Mouse (Mus musculus) limb, embryonic 11.5 days (tissue): ENCODE data around the gene Neu1. TPM values are rescaled to one million over a fixed set of nuclear protein-coding genes. Genes with fewer than 3 reads are reported as not detected.
"Not testable (repeated sequence)": the region's sequence is repeated elsewhere in the genome, so short reads cannot be mapped to it uniquely, and the experiment has no call there.

Source experiments
- ATAC-seq: fragments of 200-750 bp; cut with Nextera tagmentation; 2 replicates; pipeline ENCODE4 v1.8.0; 2017; ENCODE audit warnings: low read depth; ENCODE audit not compliant: insufficient number of reproducible peaks, low FRiP score, low TSS enrichment
- DNase-seq: peaks from one replicate; pipeline ENCODE4 v3.0.0-alpha.2; 2015; ENCODE audit warnings: low spot score
- H3K27ac ChIP-seq: fragments of 300-500 bp; sonication (generic); replicated peaks from 2 replicates; pipeline ENCODE4 v1.5.1; 2014; ENCODE audit warnings: low read depth, mild to moderate bottlenecking, low read length
- H3K27me3 ChIP-seq: fragments of 300-500 bp; sonication (generic); 2 replicates; pipeline ENCODE4 v1.6.1; 2014; ENCODE audit warnings: mild to moderate bottlenecking, low read length, mixed read lengths; ENCODE audit not compliant: control insufficient read depth, insufficient read depth
- H3K36me3 ChIP-seq: fragments of 300-500 bp; sonication (generic); 2 replicates; pipeline ENCODE4 v1.6.1; 2014; ENCODE audit warnings: mild to moderate bottlenecking, low read length, moderate library complexity, mixed read lengths; ENCODE audit not compliant: control insufficient read depth, insufficient read depth
- H3K4me1 ChIP-seq: fragments of 300-500 bp; sonication (generic); 2 replicates; pipeline ENCODE4 v1.6.1; 2014; ENCODE audit warnings: low read length, mixed read lengths; ENCODE audit not compliant: control insufficient read depth, insufficient read depth
- H3K4me2 ChIP-seq: fragments of 300-500 bp; sonication (generic); 2 replicates; pipeline ENCODE4 v1.6.1; 2014; ENCODE audit warnings: low read depth, mild to moderate bottlenecking, moderate library complexity; ENCODE audit not compliant: severe bottlenecking
- H3K4me3 ChIP-seq: fragments of 300-500 bp; sonication (generic); 2 replicates; pipeline ENCODE4 v1.5.1; 2014; ENCODE audit warnings: low read depth, low read length
- H3K9ac ChIP-seq: fragments of 300-500 bp; sonication (generic); 2 replicates; pipeline ENCODE4 v1.6.1; 2014; ENCODE audit warnings: mild to moderate bottlenecking, low read length
- H3K9me3 ChIP-seq: fragments of 300-500 bp; sonication (generic); 2 replicates; pipeline ENCODE4 v1.6.1; 2016; ENCODE audit warnings: low read length; ENCODE audit not compliant: control insufficient read depth
- WGBS: fragments of 180-500 bp; shearing (Covaris S2); extraction: QIAGEN DNeasy Blood & Tissue Kit; methylation state at CpG from one replicate; pipeline ENCODE4 v1.1.7; 2014; 5-methylcytosine and 5-hydroxymethylcytosine counted together
- polyA plus RNA-seq: library from polyadenylated mRNA; unstranded; fragments of >200 nt; fragmentation: Nextera tagmentation; extraction: Ambion mirVana; gene quantifications from 2 replicates; pipeline ENCODE4 v1.2.1, GENCODE M21; 2014

Neu1 gene
- polyA plus RNA-seq, 1 experiment from 2014 or later = 10.3 TPM

GRCm38 (mm10) chr17:34946486-34947140 is 15.6 kb downstream of the Neu1 start:
- ATAC-seq (no peak), DNase-seq (no peak)
- Histone ChIP-seq H3K27me3 (no peaks in the 10 kb centered on the region), H3K9me3 (no peaks in the 10 kb centered on the region), H3K4me1 (0 out of 2 replicates have a peak, but pooled peaks cover 2% of the 10 kb centered on the region), H3K9ac (no peak overlapping the region), H3K36me3 (peaks cover 14% of the 10 kb centered on the region; the same call in 1 of the 2 replicates), H3K4me3 (no peak overlapping the region), H3K27ac (no peak overlapping the region), H3K4me2 (no peak overlapping the region)
- 92% methylated on average over 5 of the region's 5 CpGs for WGBS

- no peak overlapping the region for H3K4me2 ChIP-seq
- DNase-seq (peak; percentile 51), ATAC-seq (no peak)
- no peak overlapping the region for H3K4me3 ChIP-seq
- H3K36me3 ChIP-seq = peaks cover 14% of the 10 kb centered on the region; the same call in 1 of the 2 replicates
- 32% methylated on average over 8 of the region's 8 CpGs for WGBS
- no peak overlapping the region for H3K27ac ChIP-seq
- H3K9me3 ChIP-seq = no peaks in the 10 kb centered on the region
- no peaks in the 10 kb centered on the region for H3K4me1 ChIP-seq
- no peaks in the 10 kb centered on the region for H3K27me3 ChIP-seq
- no peak overlapping the region for H3K9ac ChIP-seq
Measured at GRCm38 (mm10) chr17:34947606-34948005, 16.6 kb downstream of the Neu1 start.

- H3K27me3 ChIP-seq, ATAC-seq, H3K9ac ChIP-seq, H3K4me2 ChIP-seq, H3K9me3 ChIP-seq, H3K4me1 ChIP-seq, H3K27ac ChIP-seq: not testable (repeated sequence)
- peak; percentile 28 for DNase-seq
- 65% methylated on average over 9 of the region's 9 CpGs for WGBS
- Histone ChIP-seq H3K4me3 (peak overlapping the region; percentile 10; the same call in 1 of the 2 replicates), H3K36me3 (peaks cover 14% of the 10 kb centered on the region; the same call in 1 of the 2 replicates)
Measured at GRCm38 (mm10) chr17:34948721-34949552, 17.9 kb downstream of the Neu1 start.

- Histone ChIP-seq H3K9ac (no peak overlapping the region), H3K27me3 (no peaks in the 10 kb centered on the region), H3K36me3 (peaks cover 14% of the 10 kb centered on the region; the same call in 1 of the 2 replicates), H3K27ac (no peak overlapping the region), H3K9me3 (no peaks in the 10 kb centered on the region), H3K4me1 (no peaks in the 10 kb centered on the region), H3K4me2 (peak overlapping the region; percentile 10; the same call in 1 of the 2 replicates), H3K4me3 (0 out of 2 replicates have a peak overlapping the region, but pooled peaks have one; percentile 88)
- peak; percentile 57 for DNase-seq
- no peak for ATAC-seq
- 32% methylated on average over 4 of the region's 4 CpGs for WGBS
Measured at GRCm38 (mm10) chr17:34949553-34949969, 18.5 kb downstream of the Neu1 start.

GRCm38 (mm10) chr17:34950514-34951455 is 19.7 kb downstream of the Neu1 start:
- DNase-seq (peak; percentile 27), ATAC-seq (no peak)
- WGBS = 19% methylated on average over 10 of the region's 10 CpGs

GRCm38 (mm10) chr17:34951636-34952377 is 20.8 kb downstream of the Neu1 start:
- no peak for DNase-seq
- peak overlapping the region; percentile 98 for H3K9ac ChIP-seq
- no peak; the same call in 1 of the 2 replicates for ATAC-seq
- H3K36me3 ChIP-seq = peaks cover 14% of the 10 kb centered on the region; the same call in 1 of the 2 replicates
- peaks cover 3% of the 10 kb centered on the region; the same call in 1 of the 2 replicates for H3K27me3 ChIP-seq
- peak overlapping the region; percentile 87 for H3K4me2 ChIP-seq
- H3K4me1 ChIP-seq = no peaks in the 10 kb centered on the region
- WGBS = 0% methylated on average over 29 of the region's 29 CpGs
- peak overlapping the region; percentile 87 for H3K27ac ChIP-seq
- peak overlapping the region; percentile 88 for H3K4me3 ChIP-seq
- H3K9me3 ChIP-seq = no peaks in the 10 kb centered on the region

More at GRCm38 (mm10) chr17:34950514-34951455, 19.7 kb downstream of the Neu1 start:
- H3K36me3 ChIP-seq = peaks cover 14% of the 10 kb centered on the region; the same call in 1 of the 2 replicates
- peak overlapping the region; percentile 98 for H3K9ac ChIP-seq
- no peaks in the 10 kb centered on the region for H3K9me3 ChIP-seq
- no peaks in the 10 kb centered on the region for H3K4me1 ChIP-seq
- H3K4me2 ChIP-seq = peak overlapping the region; percentile 87
- H3K27ac ChIP-seq = peak overlapping the region; percentile 87
- no peaks in the 10 kb centered on the region; the same call in 1 of the 2 replicates for H3K27me3 ChIP-seq
- H3K4me3 ChIP-seq = peak overlapping the region; percentile 88

GRCm38 (mm10) chr17:34952378-34953040 is 21.5 kb downstream of the Neu1 start:
- peak; percentile 80 for ATAC-seq
- H3K4me1 ChIP-seq = no peaks in the 10 kb centered on the region
- WGBS = under 1% methylated on average over 23 of the region's 23 CpGs
- peak overlapping the region; percentile 88 for H3K4me3 ChIP-seq
- H3K27me3 ChIP-seq = peaks cover 5% of the 10 kb centered on the region; the same call in 1 of the 2 replicates
- H3K9ac ChIP-seq = peak overlapping the region; percentile 98
- H3K4me2 ChIP-seq = peak overlapping the region; percentile 87
- peak overlapping the region; percentile 87 for H3K27ac ChIP-seq
- H3K9me3 ChIP-seq = no peaks in the 10 kb centered on the region
- peak; percentile 92 for DNase-seq
- H3K36me3 ChIP-seq = peaks cover 14% of the 10 kb centered on the region; the same call in 1 of the 2 replicates
